Mouse (Mus musculus): ENCODE results near the gene Olfr450.

The Olfr450 gene

DNA sequence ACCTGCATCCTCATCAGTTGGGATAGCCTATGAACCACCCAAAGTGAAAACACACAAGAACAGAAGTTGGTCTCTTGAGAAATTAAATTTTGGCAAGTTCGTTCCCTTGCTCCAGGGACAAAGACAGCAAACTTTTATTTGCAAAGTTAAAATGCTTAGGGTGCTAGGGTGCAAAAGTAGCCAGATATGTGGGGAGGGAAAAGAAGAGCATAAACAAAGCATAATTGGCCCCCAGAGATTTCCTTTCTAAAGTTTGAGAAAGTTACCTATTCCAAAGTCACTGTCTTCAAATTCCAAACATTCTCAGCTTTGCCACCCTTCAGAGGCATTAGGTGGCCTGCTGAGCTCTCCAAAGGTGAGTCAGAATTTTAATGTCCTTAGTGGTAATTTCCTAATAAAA is at the start of gene Olfr450:
Olfr450 (plus strand) TSS at position 301 of the 400 bp plus-strand sequence.
- DNase-seq, result no peak

DNA sequence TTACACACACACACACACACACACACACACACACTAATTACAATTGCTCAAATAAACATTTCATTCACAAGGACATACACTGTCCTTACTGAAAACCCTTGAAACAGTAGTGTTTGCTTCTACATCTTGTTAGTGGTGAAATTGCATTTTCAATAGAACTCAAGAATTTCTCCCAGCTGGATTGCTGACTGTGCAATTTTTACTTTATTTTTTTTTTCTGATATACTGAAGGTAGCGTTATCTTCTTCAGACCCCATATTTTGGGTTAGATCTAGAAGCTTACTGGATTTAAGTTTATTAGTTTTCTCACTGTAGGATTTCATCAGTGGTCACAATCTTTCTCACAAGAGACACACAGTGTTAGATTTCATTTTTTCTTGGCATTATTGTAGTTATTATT is 34.7 kb upstream of the Olfr450 start:
- no peak for DNase-seq

DNA sequence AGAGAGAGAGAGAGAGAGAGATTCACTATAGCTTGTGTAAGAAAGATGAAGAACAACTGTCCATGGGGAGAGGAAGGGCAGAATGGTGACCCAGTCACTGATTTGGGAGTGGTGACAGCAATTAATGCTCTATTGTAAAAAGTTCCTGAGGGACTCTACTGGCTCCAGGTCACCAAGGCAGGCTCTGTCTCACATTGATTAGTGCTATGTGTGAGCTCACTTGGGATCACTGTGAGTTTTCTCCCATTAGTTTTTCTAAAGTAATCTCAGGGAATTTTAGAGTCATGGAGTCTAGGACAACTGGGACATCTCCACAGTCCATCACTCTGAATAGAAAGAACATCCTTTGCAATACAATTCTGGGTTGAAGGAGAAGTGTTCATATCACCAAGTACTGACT is 26.9 kb upstream of the Olfr450 start, which contains the start of gene Olfr452:
Olfr452 (plus strand) TSS at position 301 of the 400 bp plus-strand sequence.
- DNase-seq, result no peak

DNA sequence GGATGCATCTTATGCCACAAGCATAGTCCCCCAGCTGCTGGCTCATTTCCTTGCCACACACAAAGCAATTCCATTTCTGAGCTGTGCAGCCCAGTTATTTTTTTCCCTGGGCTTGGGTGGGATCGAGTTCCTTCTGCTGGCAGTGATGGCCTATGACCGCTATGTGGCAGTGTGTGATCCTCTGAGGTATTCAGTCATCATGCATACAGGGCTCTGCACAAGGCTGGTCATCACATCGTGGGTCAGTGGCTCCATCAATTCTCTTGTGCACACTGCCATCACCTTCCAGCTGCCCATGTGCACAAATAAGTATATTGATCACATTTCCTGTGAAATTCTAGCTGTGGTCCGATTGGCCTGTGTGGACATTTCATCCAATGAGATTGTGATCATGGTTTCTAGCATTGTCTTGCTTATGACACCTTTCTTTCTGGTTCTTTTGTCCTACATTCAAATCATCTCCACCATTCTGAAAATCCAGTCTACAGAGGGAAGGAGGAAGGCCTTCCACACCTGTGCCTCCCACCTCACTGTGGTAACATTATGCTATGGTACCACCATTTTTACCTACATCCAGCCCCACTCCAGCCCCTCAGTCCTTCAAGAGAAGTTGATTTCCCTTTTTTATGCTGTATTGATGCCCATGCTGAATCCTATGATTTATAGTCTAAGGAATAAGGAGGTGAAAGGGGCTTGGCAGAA is 21.3 kb upstream of the Olfr450 start:
- DNase-seq, result no peak

DNA sequence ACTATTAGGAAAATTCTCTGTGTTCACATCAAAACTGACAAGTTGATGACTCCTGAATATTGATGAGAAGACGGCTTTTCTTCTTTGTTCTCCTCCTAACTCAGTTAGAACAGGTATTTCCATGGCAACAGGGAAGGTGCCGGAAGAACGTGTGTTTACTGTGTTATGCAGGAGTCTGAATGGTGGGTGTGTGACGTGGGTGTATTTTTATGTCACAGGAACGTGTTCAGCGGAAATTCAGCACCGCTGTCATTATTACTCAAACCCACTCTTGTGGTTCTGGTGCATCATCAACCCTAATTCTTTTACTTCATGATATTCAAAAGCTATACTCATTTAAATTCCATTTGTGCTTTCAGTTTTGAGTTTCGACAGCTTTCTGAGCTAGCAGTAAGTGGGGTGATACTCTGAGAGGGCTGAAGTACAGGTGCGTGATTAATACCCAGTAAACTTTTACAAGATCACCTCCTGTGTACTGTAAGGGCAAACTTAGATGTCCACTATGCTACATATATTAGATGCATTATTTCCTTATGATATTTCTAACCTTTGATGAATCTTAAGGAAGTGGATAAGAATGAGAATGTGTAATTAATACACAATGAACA is 20.7 kb upstream of the Olfr450 start:
- no peak for DNase-seq

DNA sequence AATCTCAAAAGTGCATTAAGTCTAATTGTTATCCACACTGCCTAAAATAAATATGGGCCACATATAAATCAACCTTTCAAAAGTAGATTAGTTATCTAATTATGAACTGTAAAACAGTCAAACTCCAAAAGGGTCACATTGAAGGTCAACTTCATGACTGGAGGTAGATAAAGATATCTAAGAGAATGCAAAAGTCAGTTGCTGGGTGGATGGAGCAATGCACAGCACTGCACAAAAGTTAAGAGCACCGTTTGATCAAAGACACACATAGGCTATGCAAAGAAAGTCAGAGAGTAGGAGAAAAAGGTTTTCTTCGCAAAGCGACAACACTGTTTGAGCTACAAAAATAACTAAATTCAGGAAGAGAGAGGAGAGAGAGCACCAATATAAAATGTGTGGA is 16.8 kb upstream of the Olfr450 start:
- no peak for DNase-seq

DNA sequence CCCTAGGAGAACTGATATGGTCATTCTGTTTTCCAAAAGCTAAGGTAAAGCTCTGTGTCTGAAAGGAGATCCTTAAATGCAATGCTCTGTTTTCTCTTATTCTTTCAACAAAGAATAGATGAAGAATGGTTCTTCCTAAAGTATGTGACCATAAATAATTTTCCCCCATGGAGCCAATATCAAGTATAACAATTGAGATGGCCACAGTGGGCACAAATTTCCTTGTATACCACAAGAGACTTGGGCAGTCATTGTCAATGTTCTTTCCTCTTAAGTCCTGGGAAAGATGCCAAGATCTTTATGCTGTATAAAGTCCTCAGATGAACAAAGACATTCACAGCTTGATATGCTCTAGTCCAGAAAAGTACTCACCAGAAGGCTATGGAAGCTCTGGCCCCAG is 22.3 kb downstream of the Olfr450 start, which contains the start of gene Olfr449:
Olfr449 (plus strand) TSS at position 301 of the 400 bp plus-strand sequence.
- DNase-seq, result no peak

DNA sequence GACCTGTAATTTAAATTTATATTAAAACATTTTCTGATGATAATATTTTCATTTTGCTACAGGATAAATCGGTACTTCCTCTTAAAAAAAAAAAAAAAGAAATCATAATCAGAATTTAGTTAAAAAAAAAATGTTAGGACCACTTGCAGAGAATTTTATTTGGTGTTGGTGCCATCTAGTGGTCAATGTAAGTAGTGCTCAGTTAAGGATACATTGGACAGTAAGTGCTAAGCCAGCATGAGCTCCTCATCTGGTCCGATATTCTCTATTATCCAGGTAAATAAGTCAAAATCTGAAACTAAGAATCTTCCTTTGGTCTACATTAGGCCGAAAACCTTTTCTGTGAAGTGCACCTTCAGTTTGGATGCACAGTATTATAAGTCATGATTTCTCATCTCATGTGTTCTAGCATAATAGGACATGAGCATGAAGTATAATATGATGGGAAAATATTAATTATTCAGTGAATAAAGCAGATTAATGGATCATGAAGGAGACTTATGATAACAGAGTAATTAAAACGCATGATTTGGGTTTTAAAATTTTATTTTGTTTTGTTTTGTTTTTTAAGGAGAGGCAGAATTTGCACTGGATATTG is 48.6 kb downstream of the Olfr450 start:
- peak; percentile 1 to 16 for DNase-seq

All from B cell, adult 2 months (primary cell).